Mouse (Mus musculus): ENCODE measurements around the gene Stat5b. TPM values are rescaled to one million over a fixed set of nuclear protein-coding genes. Genes with fewer than 3 reads are reported as not detected.
"Not testable (repeated sequence)": the region's sequence is repeated elsewhere in the genome, so short reads cannot be mapped to it uniquely, and the experiment has no call there.

Gene Stat5b
- polyA plus RNA-seq, 1 experiment from 2014 or later = 26.8 TPM

GRCm38 (mm10) chr11:100795386-100795785, 55.1 kb downstream of the Stat5b start:
- H3K27me3 ChIP-seq (replicated peaks) = no peaks in the 10 kb centered on the region
- no peak for ATAC-seq
- H3K27ac ChIP-seq = no peak overlapping the region
- no peak overlapping the region for H3K9ac ChIP-seq
- WGBS = 97% methylated on average over 2 of the region's 2 CpGs
- peaks cover 9% of the 10 kb centered on the region; the same call in 1 of the 2 replicates for H3K36me3 ChIP-seq
- H3K4me1 ChIP-seq (replicated peaks) = no peaks in the 10 kb centered on the region
- no peaks in the 10 kb centered on the region for H3K9me3 ChIP-seq
- H3K4me2 ChIP-seq (replicated peaks) = no peak overlapping the region
- H3K4me3 ChIP-seq (replicated peaks) = no peak overlapping the region

- ATAC-seq = no peak
- Histone ChIP-seq H3K4me1 (replicated peaks) (no peaks in the 10 kb centered on the region), H3K27ac (no peak overlapping the region), H3K9ac (no peak overlapping the region), H3K4me2 (replicated peaks) (no peak overlapping the region), H3K9me3 (no peaks in the 10 kb centered on the region), H3K36me3 (peaks cover 12% of the 10 kb centered on the region; the same call in 1 of the 2 replicates), H3K4me3 (replicated peaks) (no peak overlapping the region), H3K27me3 (replicated peaks) (no peaks in the 10 kb centered on the region)
- 83% methylated on average over 2 of the region's 2 CpGs for WGBS
Observed at GRCm38 (mm10) chr11:100791457-100792049, 59.0 kb downstream of the Stat5b start.

GRCm38 (mm10) chr11:100790644-100791043, 59.9 kb downstream of the Stat5b start:
- not testable (repeated sequence) for H3K4me3 ChIP-seq (replicated peaks); ATAC-seq; H3K9me3 ChIP-seq; H3K9ac ChIP-seq; H3K27ac ChIP-seq; H3K27me3 ChIP-seq (replicated peaks); H3K4me1 ChIP-seq (replicated peaks); H3K4me2 ChIP-seq (replicated peaks)
- WGBS = 91% methylated on average over 9 of the region's 9 CpGs
- H3K36me3 ChIP-seq = peaks cover 12% of the 10 kb centered on the region; the same call in 1 of the 2 replicates

GRCm38 (mm10) chr11:100789702-100790101, 60.8 kb downstream of the Stat5b start:
- Histone ChIP-seq H3K4me3 (replicated peaks) (no peak overlapping the region), H3K9ac (no peak overlapping the region), H3K36me3 (peaks cover 14% of the 10 kb centered on the region; the same call in 1 of the 2 replicates), H3K27me3 (replicated peaks) (no peaks in the 10 kb centered on the region), H3K27ac (no peak overlapping the region), H3K4me1 (replicated peaks) (no peaks in the 10 kb centered on the region), H3K9me3 (no peaks in the 10 kb centered on the region), H3K4me2 (replicated peaks) (no peak overlapping the region)
- ATAC-seq = no peak
- 91% methylated on average over 3 of the region's 3 CpGs for WGBS

DNA sequence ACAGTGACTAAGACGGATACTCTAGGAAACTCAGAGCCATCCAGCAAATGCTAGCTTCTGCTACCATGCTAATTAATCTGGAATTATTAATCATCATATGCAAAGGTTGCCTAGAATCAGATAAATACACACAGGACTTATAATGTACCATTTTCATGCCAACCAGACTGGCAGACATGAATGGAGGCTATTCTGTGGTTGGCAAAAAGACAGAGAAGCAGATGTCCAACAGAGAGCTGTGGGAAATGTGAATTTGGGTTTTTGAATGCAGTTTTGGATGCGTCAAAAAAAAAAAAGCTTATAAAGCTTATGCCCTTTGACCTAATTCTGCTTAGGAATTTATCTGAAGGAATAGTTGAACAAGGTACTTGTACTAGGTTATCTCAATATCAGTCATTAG, 64.8 kb downstream of the Stat5b start:
- Histone ChIP-seq H3K4me3 (replicated peaks) (no peak overlapping the region), H3K27ac (no peak overlapping the region), H3K4me2 (replicated peaks) (no peak overlapping the region), H3K27me3 (replicated peaks) (no peaks in the 10 kb centered on the region), H3K4me1 (replicated peaks) (no peaks in the 10 kb centered on the region), H3K9me3 (no peaks in the 10 kb centered on the region), H3K36me3 (peaks cover 26% of the 10 kb centered on the region), H3K9ac (no peak overlapping the region)
- no peak for ATAC-seq
- 92% methylated on average over 2 of the region's 2 CpGs for WGBS

- Histone ChIP-seq H3K4me1 (replicated peaks) (no peaks in the 10 kb centered on the region), H3K9me3 (no peaks in the 10 kb centered on the region), H3K36me3 (peaks cover 23% of the 10 kb centered on the region), H3K4me3 (replicated peaks) (no peak overlapping the region), H3K27me3 (replicated peaks) (no peaks in the 10 kb centered on the region), H3K27ac (no peak overlapping the region), H3K4me2 (replicated peaks) (no peak overlapping the region), H3K9ac (no peak overlapping the region)
- WGBS = 86% methylated on average over 8 of the region's 8 CpGs
- ATAC-seq = no peak
Observed at GRCm38 (mm10) chr11:100784286-100784685, 66.2 kb downstream of the Stat5b start.

- H3K4me2 ChIP-seq (replicated peaks) = no peak overlapping the region
- 89% methylated on average over 13 of the region's 13 CpGs for WGBS
Observed at GRCm38 (mm10) chr11:100782568-100782967, 68.0 kb downstream of the Stat5b start.

GRCm38 (mm10) chr11:100781763-100782475, 68.6 kb downstream of the Stat5b start:
- Histone ChIP-seq H3K27me3 (replicated peaks) (no peaks in the 10 kb centered on the region), H3K4me2 (replicated peaks) (no peak overlapping the region), H3K27ac (no peak overlapping the region), H3K9me3 (no peaks in the 10 kb centered on the region), H3K4me3 (replicated peaks) (no peak overlapping the region), H3K9ac (no peak overlapping the region), H3K4me1 (replicated peaks) (no peaks in the 10 kb centered on the region), H3K36me3 (peaks cover 21% of the 10 kb centered on the region)
- ATAC-seq = no peak
- WGBS = 88% methylated on average over 15 of the region's 15 CpGs

More at GRCm38 (mm10) chr11:100782568-100782967, 68.0 kb downstream of the Stat5b start:
- no peak for ATAC-seq
- Histone ChIP-seq H3K9me3 (no peaks in the 10 kb centered on the region), H3K27ac (no peak overlapping the region), H3K4me1 (replicated peaks) (no peaks in the 10 kb centered on the region), H3K4me3 (replicated peaks) (no peak overlapping the region), H3K27me3 (replicated peaks) (no peaks in the 10 kb centered on the region), H3K36me3 (peaks cover 21% of the 10 kb centered on the region), H3K9ac (no peak overlapping the region)

GRCm38 (mm10) chr11:100780247-100780646, 70.3 kb downstream of the Stat5b start:
- Histone ChIP-seq H3K9ac (no peak overlapping the region), H3K4me3 (replicated peaks) (no peak overlapping the region), H3K27ac (no peak overlapping the region), H3K4me1 (replicated peaks) (no peaks in the 10 kb centered on the region), H3K36me3 (peaks cover 18% of the 10 kb centered on the region), H3K27me3 (replicated peaks) (no peaks in the 10 kb centered on the region), H3K9me3 (no peaks in the 10 kb centered on the region), H3K4me2 (replicated peaks) (no peak overlapping the region)
- no peak for ATAC-seq
- WGBS = 81% methylated on average over 8 of the region's 8 CpGs

DNA sequence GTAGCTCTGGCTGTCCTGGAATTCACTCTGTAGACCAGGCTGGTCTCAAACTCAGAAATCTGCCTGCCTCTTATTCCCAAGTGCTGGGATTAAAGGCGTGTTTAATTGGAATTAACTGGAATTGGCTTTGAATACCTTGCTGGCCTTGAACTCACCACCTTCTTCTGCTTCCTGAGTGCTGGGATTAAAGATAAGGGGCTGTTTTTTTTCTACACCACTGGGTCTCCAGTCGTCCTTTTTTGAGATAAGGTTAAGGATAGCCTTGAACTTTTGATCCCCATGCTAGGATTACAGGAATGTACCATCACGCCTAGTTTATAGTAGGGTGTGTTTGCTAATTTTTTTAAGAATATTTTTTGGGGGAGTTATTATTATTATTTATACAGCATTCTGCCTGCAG, 72.5 kb downstream of the Stat5b start:
- H3K27ac ChIP-seq = no peak overlapping the region
- peaks cover 13% of the 10 kb centered on the region for H3K36me3 ChIP-seq
- no peaks in the 10 kb centered on the region for H3K4me1 ChIP-seq (replicated peaks)
- H3K9ac ChIP-seq = no peak overlapping the region
- no peaks in the 10 kb centered on the region for H3K27me3 ChIP-seq (replicated peaks)
- no peaks in the 10 kb centered on the region for H3K9me3 ChIP-seq
- 70% methylated on average over 3 of the region's 3 CpGs for WGBS
- H3K4me3 ChIP-seq (replicated peaks) = no peak overlapping the region
- H3K4me2 ChIP-seq (replicated peaks) = no peak overlapping the region
- no peak for ATAC-seq

DNA sequence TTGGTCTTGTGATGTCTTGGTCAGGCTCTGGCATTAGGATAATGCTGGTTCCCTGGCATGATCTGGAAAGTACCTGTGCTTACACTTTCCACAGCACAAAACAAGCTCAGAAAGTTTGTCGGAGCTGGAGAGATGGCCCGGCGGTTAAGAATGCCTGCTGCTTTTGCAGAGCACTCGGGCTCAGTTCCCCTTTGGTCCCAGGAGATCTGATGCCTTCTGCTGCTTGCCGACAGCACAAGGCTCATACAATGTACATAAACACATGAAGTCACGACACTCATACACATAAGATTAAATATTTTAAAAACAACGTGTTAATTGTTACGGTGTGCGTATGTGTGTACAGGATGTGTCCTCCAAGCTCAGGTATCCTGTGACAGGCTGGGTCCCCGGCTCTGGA, 74.6 kb downstream of the Stat5b start:
- no peak for ATAC-seq
- Histone ChIP-seq H3K4me2 (replicated peaks) (no peak overlapping the region), H3K36me3 (no peaks in the 10 kb centered on the region), H3K4me1 (replicated peaks) (0 out of 2 replicates have a peak, but pooled peaks cover 3% of the 10 kb centered on the region), H3K27me3 (replicated peaks) (no peaks in the 10 kb centered on the region), H3K4me3 (replicated peaks) (no peak overlapping the region), H3K9me3 (no peaks in the 10 kb centered on the region), H3K27ac (no peak overlapping the region), H3K9ac (no peak overlapping the region)
- WGBS = 80% methylated on average over 10 of the region's 10 CpGs

DNA sequence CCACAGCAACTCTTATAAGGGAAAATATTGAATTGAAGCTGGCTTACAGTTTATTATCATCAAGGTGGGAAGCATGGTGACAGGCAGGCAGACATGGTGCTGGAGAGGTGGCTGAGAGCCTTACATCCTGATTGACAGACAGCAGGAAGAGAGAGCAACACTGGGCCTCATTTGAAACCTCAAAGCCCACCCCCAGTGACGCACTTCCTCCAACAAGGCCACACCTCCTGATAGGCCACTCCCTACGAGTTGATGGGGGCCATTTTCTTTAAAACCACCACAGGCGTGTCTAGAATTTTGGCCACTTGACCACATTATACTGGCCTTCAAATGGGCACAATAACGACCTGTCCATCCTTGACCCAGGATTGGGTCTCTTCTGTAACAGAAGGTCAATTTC, 76.3 kb downstream of the Stat5b start:
- no peak overlapping the region for H3K4me3 ChIP-seq (replicated peaks)
- no peaks in the 10 kb centered on the region for H3K36me3 ChIP-seq
- no peak overlapping the region for H3K27ac ChIP-seq
- no peak for ATAC-seq
- WGBS = 75% methylated on average over 4 of the region's 4 CpGs
- no peaks in the 10 kb centered on the region for H3K27me3 ChIP-seq (replicated peaks)
- no peak overlapping the region for H3K4me2 ChIP-seq (replicated peaks)
- H3K9ac ChIP-seq = no peak overlapping the region
- H3K9me3 ChIP-seq = no peaks in the 10 kb centered on the region
- H3K4me1 ChIP-seq (replicated peaks) = peaks cover 9% of the 10 kb centered on the region

Measured in intestine, embryonic 15.5 days (tissue).